Mouse (Mus musculus): ENCODE results near the gene Ces2b. TPM values are rescaled to one million over a fixed set of nuclear protein-coding genes. Genes with fewer than 3 reads are reported as not detected.

The Ces2b gene
- polyA plus RNA-seq (2015; fragmentation: Nextera tagmentation; extraction: Ambion mirVana) = 0.22 and 0.31 TPM in 2 replicates

DNA sequence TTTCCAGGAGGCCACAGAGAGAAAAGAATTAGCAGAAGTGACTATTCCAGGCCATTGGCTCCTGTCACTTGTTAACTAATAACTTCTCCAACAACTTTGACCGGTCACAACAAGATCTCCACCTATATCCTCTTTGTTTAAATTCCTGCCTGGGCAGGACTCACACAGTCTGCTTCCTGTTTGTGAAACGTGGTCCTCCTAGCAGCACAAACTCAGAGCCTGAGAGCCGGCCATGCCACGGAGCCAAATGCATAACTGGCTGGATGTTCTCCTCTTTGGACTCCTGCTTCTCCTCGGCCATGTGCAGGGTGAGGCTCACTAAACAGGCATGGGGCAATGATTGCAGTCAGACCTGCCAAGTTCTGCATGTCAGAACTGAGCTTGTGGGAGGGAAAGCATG, at the start of gene Ces2b:
TSS of gene Ces2b (plus strand) at position 133 of the 400 bp plus-strand sequence.
- Histone ChIP-seq H3K9ac (no peak within 1 kb of the TSS), H3K4me2 (no peak within 1 kb of the TSS), H3K27ac (no peak within 1 kb of the TSS), H3K36me3 (no peaks in the 10 kb centered on the region), H3K4me3 (no peak within 1 kb of the TSS), H3K4me1 (no peaks in the 10 kb centered on the region), H3K9me3 (no peaks in the 10 kb centered on the region), H3K27me3 (no peaks in the 10 kb centered on the region)
- 72% methylated on average over 5 of the region's 5 CpGs for WGBS
- no peak for ATAC-seq (ENCODE audit: insufficient number of reproducible peaks, insufficient read depth, low FRiP score, low TSS enrichment, low read depth)

DNA sequence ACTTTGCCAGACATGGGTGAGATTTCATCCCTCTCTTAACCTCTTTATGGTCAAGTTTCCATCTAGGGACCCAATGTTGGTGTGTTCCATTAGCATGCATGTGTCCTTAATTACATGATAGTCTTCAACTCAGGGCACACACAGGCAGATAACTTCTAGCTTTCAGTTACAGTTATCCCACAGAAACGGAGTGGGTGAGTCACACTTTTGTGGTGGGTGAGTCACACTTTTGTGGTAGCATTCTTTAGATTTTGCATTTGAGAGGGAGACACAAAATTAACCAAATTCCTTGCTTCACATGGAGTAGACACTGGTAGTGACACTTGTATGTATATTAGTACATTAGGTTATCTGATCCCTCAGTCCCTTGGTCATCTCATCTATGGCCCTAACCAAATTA, 44.3 kb upstream of the Ces2b start:
- WGBS = 66% methylated on average over 1 of the region's 1 CpGs

DNA sequence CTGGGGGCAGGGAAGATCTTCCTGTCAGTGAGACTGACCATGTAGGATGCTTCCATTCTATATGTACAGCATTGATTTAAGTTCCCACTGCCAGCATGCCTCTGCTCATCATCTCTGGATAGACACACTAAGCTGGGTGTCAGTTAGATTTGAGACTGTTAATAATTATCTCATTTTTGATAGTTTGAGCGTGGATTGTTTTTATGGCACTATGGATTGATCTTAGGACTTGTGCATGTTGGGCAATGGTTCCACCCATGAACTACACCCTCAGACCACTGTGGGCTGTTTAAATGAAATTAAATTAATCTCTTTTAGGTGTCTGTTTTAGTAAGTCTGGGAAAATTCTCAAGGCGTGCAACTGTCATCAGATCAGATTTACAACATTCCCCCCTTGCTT, 42.4 kb upstream of the Ces2b start:
- Histone ChIP-seq H3K4me3 (no peak overlapping the region), H3K27me3 (no peaks in the 10 kb centered on the region), H3K36me3 (no peaks in the 10 kb centered on the region), H3K4me2 (no peak overlapping the region), H3K4me1 (no peaks in the 10 kb centered on the region), H3K9me3 (no peaks in the 10 kb centered on the region), H3K27ac (no peak overlapping the region), H3K9ac (no peak overlapping the region)
- no peak for ATAC-seq (ENCODE audit: insufficient number of reproducible peaks, insufficient read depth, low FRiP score, low TSS enrichment, low read depth)
- WGBS = 88% methylated on average over 2 of the region's 2 CpGs

More for the DNA sequence above, 44.3 kb upstream of the Ces2b start:
- Histone ChIP-seq H3K4me2 (no peak overlapping the region), H3K9ac (no peak overlapping the region), H3K27ac (no peak overlapping the region), H3K9me3 (no peaks in the 10 kb centered on the region), H3K27me3 (no peaks in the 10 kb centered on the region), H3K4me3 (no peak overlapping the region), H3K4me1 (no peaks in the 10 kb centered on the region), H3K36me3 (no peaks in the 10 kb centered on the region)
- ATAC-seq (ENCODE audit: insufficient number of reproducible peaks, insufficient read depth, low FRiP score, low TSS enrichment, low read depth) = no peak

DNA sequence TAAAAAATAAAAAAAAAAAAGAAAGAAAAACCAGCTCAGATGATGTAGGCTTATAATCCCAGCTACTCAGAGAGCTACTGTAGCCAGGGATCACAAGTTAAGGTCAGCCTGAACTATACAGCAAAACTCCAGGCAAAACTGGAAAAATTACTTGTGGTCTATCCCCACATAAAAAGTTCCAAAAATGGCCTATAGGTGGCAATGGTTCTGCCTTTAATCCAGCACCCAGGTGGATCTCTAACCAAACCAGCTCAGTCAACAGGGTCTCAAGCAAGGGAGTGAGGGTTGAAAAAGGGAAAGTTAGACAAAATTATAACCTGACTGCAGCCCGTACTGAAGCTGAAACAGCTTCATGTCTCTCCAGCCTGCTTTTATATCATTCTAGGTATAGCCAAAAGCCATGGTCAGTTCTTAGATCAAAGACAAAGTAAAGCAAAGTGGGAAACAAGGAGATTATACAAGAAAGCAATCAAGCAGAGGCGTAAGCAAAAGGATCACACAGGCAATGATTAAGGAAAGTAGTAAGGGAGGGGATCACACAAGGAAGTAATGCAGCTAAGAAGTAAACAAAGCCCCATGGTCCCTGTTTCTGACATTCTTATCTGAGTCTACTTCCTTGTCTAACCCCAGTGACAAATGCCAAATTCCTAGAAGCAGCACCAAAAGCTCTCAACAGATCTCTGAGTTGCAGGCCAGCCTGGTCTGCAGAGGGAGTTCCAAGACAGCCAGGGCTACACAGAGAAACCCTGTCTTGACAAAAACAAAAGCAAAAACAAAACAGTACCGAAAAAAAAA, 41.3 kb upstream of the Ces2b start:
- Histone ChIP-seq H3K4me2 (no peak overlapping the region), H3K9ac (no peak overlapping the region), H3K4me1 (no peaks in the 10 kb centered on the region), H3K9me3 (no peaks in the 10 kb centered on the region), H3K27ac (no peak overlapping the region), H3K36me3 (no peaks in the 10 kb centered on the region), H3K27me3 (no peaks in the 10 kb centered on the region), H3K4me3 (no peak overlapping the region)
- ATAC-seq (ENCODE audit: insufficient number of reproducible peaks, insufficient read depth, low FRiP score, low TSS enrichment, low read depth) = no peak
- WGBS = 76% methylated on average over 3 of the region's 3 CpGs

DNA sequence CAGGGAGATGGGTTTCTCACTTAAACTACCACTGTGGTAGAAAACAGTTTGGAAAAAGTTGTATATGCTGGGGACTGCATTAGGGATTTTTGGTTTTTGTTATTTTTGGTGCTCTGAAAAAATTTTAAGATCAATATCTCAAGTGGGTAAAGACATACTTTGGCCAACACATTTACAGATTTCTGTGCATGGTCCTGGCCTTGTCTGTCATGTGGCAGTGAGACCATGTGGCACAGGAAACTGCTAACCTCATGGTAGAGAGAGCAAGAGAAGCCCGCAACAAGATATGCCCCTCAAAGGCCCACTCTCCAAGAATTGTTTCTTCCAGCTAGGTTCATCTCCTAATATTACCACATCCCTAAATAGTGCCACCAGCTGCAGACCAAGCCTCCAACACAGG, 32.0 kb upstream of the Ces2b start:
- H3K27me3 ChIP-seq = no peaks in the 10 kb centered on the region
- no peak overlapping the region for H3K4me3 ChIP-seq
- H3K4me2 ChIP-seq = no peak overlapping the region
- 80% methylated on average over 1 of the region's 1 CpGs for WGBS
- no peaks in the 10 kb centered on the region for H3K36me3 ChIP-seq
- H3K27ac ChIP-seq = no peak overlapping the region
- no peaks in the 10 kb centered on the region for H3K9me3 ChIP-seq
- no peak for ATAC-seq (ENCODE audit: insufficient number of reproducible peaks, insufficient read depth, low FRiP score, low TSS enrichment, low read depth)
- H3K9ac ChIP-seq = no peak overlapping the region
- H3K4me1 ChIP-seq = no peaks in the 10 kb centered on the region

DNA sequence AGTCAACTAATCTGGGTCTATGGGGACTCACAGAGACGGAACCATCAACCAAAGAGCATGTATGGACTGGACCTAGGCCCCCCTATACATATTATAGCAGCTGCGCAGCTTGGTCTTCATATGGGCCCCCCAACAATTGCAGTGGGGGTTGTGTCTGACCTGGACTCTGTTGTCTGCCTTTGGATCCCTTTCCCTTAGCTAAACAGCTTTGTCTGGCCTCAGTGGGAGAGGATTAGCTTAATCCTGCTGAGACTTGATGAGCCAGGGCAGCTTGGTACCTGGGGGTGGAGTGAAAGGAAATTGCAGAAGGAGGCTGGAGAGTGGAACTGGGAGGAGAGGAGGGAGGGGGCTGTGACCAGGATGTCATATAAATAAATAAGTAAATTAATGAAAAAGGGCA, 25.2 kb upstream of the Ces2b start:
- H3K4me3 ChIP-seq = no peak overlapping the region
- H3K27ac ChIP-seq = no peak overlapping the region
- no peak for ATAC-seq (ENCODE audit: insufficient number of reproducible peaks, insufficient read depth, low FRiP score, low TSS enrichment, low read depth)
- 13% methylated on average over 2 of the region's 2 CpGs for WGBS
- H3K27me3 ChIP-seq = no peaks in the 10 kb centered on the region
- H3K4me1 ChIP-seq = no peaks in the 10 kb centered on the region
- no peaks in the 10 kb centered on the region for H3K36me3 ChIP-seq
- no peak overlapping the region for H3K4me2 ChIP-seq
- no peaks in the 10 kb centered on the region for H3K9me3 ChIP-seq
- H3K9ac ChIP-seq = no peak overlapping the region

DNA sequence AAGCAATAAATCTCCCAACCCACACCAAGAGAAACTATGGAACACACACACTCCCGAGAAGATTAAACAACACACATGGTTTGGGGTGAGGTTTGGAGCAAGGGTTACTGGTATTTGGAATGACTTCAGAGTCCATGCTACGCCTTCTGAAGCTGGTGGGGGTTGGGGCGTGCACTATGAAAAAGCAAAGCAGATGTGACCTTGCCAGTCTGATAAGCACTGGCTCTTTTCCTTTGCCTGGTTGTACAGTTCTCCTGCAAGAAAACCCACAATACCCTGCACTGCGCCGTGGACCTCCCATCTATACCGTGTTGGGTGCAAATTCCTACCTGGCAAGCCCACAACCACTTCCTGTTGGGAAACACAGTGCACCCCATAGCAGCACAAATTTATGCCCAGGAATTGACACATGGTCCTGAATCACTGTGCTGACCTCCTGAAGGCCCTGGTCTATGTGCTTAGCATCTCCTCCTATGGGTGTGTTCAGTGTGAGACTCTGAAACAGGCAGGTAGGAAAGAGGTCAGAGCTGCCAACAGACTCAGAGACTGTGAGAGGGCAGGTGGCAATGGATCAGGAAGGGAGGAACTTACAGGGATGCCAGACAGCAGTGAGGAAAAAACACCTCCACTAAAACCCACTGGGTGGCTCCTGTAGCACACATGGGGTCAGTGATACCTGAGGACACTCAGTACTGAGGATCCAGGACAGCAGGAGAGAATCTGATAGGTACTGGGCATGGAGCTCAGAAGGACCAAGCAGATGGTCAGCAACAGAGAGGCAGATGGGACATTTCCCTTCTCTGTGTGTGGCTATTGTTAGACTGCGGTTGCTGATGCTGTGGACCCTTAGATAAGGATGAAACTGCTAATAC, 22.6 kb upstream of the Ces2b start:
- H3K27ac ChIP-seq = no peak overlapping the region
- H3K36me3 ChIP-seq = no peaks in the 10 kb centered on the region
- no peak overlapping the region for H3K9ac ChIP-seq
- WGBS = 75% methylated on average over 7 of the region's 7 CpGs
- ATAC-seq (ENCODE audit: insufficient number of reproducible peaks, insufficient read depth, low FRiP score, low TSS enrichment, low read depth) = no peak; the same call in 1 of the 2 replicates
- no peaks in the 10 kb centered on the region for H3K27me3 ChIP-seq
- no peak overlapping the region for H3K4me2 ChIP-seq
- no peaks in the 10 kb centered on the region for H3K4me1 ChIP-seq
- H3K4me3 ChIP-seq = no peak overlapping the region
- H3K9me3 ChIP-seq = no peaks in the 10 kb centered on the region

DNA sequence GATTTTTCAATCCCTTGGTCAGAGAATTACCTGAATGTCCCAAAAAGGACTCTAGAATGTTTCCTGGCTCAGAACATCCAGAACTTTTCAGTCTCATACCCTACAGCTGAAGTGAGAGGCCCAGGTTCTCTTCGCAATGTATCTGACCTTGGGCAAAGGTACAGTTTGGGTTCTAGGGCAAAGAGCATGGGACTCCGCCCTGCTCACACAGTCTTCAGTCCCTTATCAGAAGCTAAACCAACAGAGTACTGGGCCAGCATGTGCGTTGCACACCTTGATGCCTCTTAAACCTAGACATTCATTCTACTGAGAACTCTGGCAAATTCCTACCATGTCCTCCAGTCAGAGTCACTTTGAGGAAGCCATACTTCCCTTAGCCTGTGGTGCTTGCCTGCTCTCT, 21.9 kb upstream of the Ces2b start:
- WGBS = 89% methylated on average over 3 of the region's 3 CpGs
- H3K27me3 ChIP-seq = no peaks in the 10 kb centered on the region
- H3K9ac ChIP-seq = no peak overlapping the region
- no peak overlapping the region for H3K4me3 ChIP-seq
- H3K4me2 ChIP-seq = no peak overlapping the region
- H3K9me3 ChIP-seq = no peaks in the 10 kb centered on the region
- no peaks in the 10 kb centered on the region for H3K36me3 ChIP-seq
- H3K4me1 ChIP-seq = no peaks in the 10 kb centered on the region
- no peak for ATAC-seq (ENCODE audit: insufficient number of reproducible peaks, insufficient read depth, low FRiP score, low TSS enrichment, low read depth)
- no peak overlapping the region for H3K27ac ChIP-seq

DNA sequence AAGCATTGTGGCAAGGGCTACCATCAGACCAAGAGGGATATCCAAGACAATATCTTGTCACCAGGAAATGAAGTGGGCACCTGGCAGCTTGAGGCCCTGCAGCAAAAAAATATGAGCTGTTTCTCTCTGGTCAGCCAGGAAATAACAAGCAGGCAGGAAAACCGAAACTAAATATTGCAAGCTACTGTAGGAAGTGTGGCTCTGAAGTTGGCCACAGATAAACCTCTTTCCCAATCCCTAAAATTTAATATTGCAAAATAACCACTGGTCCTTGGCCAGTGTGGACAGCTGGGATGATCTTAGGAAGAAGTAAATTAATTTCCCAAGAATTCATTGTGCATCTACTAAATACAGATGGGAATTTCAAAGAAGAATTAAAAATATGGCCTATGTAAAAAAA, 4.5 kb upstream of the Ces2b start:
- no peaks in the 10 kb centered on the region for H3K9me3 ChIP-seq
- H3K4me1 ChIP-seq = no peaks in the 10 kb centered on the region
- H3K36me3 ChIP-seq = no peaks in the 10 kb centered on the region
- no peak for ATAC-seq (ENCODE audit: insufficient number of reproducible peaks, insufficient read depth, low FRiP score, low TSS enrichment, low read depth)
- H3K9ac ChIP-seq = no peak overlapping the region
- WGBS = 71% methylated on average over 1 of the region's 1 CpGs
- no peak overlapping the region for H3K27ac ChIP-seq
- H3K27me3 ChIP-seq = no peaks in the 10 kb centered on the region
- H3K4me2 ChIP-seq = no peak overlapping the region
- no peak overlapping the region for H3K4me3 ChIP-seq

DNA sequence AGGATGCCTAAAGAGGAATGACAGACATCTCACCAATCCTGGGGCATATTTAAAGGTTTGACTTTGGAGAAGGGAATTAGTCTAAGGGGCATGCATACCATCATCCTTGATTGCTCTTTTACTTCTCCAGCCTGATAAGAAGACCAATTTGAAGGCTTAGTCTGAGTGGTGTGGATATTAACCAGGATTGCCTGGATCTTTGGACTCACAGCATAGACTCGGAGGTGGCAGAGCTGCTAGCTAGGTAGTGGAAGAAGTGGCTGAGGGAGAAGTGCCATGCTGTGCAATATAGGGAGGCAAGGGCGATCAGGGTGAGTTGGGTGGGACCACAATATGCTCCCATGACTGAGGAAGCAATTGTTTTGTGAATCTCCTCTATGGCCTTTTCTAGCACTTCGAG, 3.2 kb upstream of the Ces2b start:
- 69% methylated on average over 3 of the region's 3 CpGs for WGBS
- Histone ChIP-seq H3K27me3 (no peaks in the 10 kb centered on the region), H3K36me3 (no peaks in the 10 kb centered on the region), H3K27ac (no peak overlapping the region), H3K4me1 (no peaks in the 10 kb centered on the region), H3K4me3 (no peak overlapping the region), H3K9me3 (no peaks in the 10 kb centered on the region), H3K4me2 (no peak overlapping the region), H3K9ac (no peak overlapping the region)
- no peak for ATAC-seq (ENCODE audit: insufficient number of reproducible peaks, insufficient read depth, low FRiP score, low TSS enrichment, low read depth)

DNA sequence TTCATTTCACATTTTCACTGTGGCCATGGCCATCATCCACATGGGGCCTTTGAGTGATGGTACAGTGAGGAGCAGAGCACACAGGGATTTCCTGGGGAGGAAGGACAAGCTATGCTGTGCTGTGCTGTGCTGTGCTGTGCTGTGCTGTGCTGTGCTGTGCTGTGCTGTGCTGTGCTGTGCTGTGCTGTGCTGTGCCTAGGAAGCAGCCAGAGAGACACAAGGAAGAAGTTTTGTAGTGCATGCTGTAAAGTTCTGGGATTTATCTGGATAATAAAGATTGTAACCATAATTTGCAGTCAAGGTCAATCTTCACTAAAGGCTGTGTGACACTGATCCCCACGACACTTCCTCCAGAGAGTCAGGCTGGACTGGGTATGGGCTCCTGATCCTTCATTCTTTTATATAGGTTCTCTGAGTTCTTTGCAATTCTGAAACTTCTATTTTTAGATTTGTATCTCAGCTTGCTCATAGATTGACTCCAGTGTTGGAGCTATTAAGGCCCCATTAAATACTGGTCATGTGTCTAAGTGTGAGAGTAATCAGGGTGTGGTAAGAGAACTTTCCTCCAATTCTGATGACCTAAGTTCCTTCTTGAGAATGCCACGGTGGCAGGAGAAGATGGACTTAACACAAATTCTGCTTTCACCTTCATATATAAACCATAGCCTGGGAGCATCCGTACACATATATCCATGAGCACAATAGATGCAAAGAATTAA, 10.1 kb downstream of the Ces2b start:
- Histone ChIP-seq H3K9me3 (no peaks in the 10 kb centered on the region), H3K27ac (no peak overlapping the region), H3K4me3 (no peak overlapping the region), H3K4me2 (no peak overlapping the region), H3K36me3 (no peaks in the 10 kb centered on the region), H3K9ac (no peak overlapping the region), H3K4me1 (no peaks in the 10 kb centered on the region), H3K27me3 (no peaks in the 10 kb centered on the region)
- no peak for ATAC-seq (ENCODE audit: insufficient number of reproducible peaks, insufficient read depth, low FRiP score, low TSS enrichment, low read depth)
- 84% methylated on average over 3 of the region's 3 CpGs for WGBS

Measured in embryonic facial prominence, embryonic 13.5 days (tissue).